Mouse (Mus musculus) heart, postnatal 0 days (tissue): ENCODE measurements around the gene Osbpl9.

Experiments used
- CTCF ChIP-seq: IDR thresholded peaks from 2 replicates; pipeline ENCODE4 v1.5.1; 2016; ENCODE audit warnings: antibody characterized with exemption, control low read depth, low read depth
- EP300 ChIP-seq: IDR thresholded peaks from 2 replicates; pipeline ENCODE4 v1.6.1; 2016; ENCODE audit warnings: antibody characterized with exemption, low read depth

DNA sequence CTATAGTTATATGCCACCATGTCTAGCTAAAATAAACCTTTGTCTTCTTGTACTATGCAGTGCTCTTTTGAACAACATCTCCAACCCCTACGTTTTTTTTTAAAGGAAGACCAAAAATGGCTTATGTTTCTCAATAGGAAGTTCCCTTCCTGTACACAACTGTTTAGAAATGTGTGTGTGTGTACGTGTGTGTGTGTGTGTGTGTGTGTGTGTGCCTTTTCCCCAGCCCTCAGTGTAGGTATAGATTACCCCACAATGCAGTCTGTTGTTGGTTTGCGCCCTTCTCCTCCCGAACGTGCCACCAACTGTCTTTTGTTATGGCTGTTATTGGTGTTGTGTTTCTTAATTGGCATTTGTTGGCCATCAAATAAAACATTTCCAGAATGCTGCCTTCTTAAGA is 5.5 kb upstream of the Osbpl9 start:
- TF ChIP-seq EP300 (no peak), CTCF (no peak)
